Mouse (Mus musculus) MEL (cell line): ENCODE data around the gene Lpcat1. TPM values are rescaled to one million over a fixed set of nuclear protein-coding genes. Genes with fewer than 3 reads are reported as not detected.

Experiments
- DNase-seq: peaks from one replicate; pipeline ENCODE4 v3.0.0; 2011; ENCODE audit warnings: low read depth, low spot score
- H3K27ac ChIP-seq: 2 replicates; pipeline ENCODE4 v1.5.1; 2012; ENCODE audit warnings: low read depth, mild to moderate bottlenecking, control low read depth, low read length, moderate library complexity; ENCODE audit not compliant: control insufficient read depth
- H3K27me3 ChIP-seq, 2 experiments: fragments of 150-350 bp in 1 of 2; sonication (generic) in 1 of 2; 2 replicates each; pipeline ENCODE4 v1.6.1; 2012; ENCODE audit warnings: low read length in 2 of 2, mild to moderate bottlenecking in 2 of 2, improper control_type of control experiment in 1 of 2, moderate library complexity in 1 of 2; ENCODE audit not compliant: insufficient read depth in 2 of 2, control insufficient read depth in 1 of 2
- H3K36me3 ChIP-seq, 2 experiments: 2 replicates each; pipeline ENCODE4 v1.6.1; 2012 to 2014; ENCODE audit warnings: low read length in 2 of 2, improper control_type of control experiment in 1 of 2, inconsistent platforms in 1 of 2, mild to moderate bottlenecking in 1 of 2; ENCODE audit not compliant: insufficient read depth in 2 of 2, control insufficient read depth in 1 of 2
- H3K4me1 ChIP-seq, 2 experiments: fragments of 150-350 bp in 1 of 2; sonication (generic) in 1 of 2; 2 replicates each; pipeline ENCODE4 v1.6.1; 2012; ENCODE audit warnings: low read length in 2 of 2, improper control_type of control experiment in 1 of 2, mild to moderate bottlenecking in 1 of 2; ENCODE audit not compliant: insufficient read depth in 2 of 2, control insufficient read depth in 1 of 2
- H3K4me3 ChIP-seq, 2 experiments: fragments of 150-350 bp in 1 of 2; sonication (generic) in 1 of 2; 2 replicates each; pipeline ENCODE4 v1.5.1; 2012; ENCODE audit warnings: low read depth in 2 of 2, low read length in 2 of 2, mild to moderate bottlenecking in 2 of 2, moderate library complexity in 2 of 2, control low read depth in 1 of 2, improper control_type of control experiment in 1 of 2; ENCODE audit not compliant: control insufficient read depth in 1 of 2, insufficient read depth in 1 of 2
- H3K79me2 ChIP-seq: 2 replicates; pipeline ENCODE4 v1.6.1; 2012; ENCODE audit warnings: mild to moderate bottlenecking, low read length, moderate library complexity; ENCODE audit not compliant: control insufficient read depth, poor library complexity, insufficient read depth
- H3K9ac ChIP-seq: 2 replicates; pipeline ENCODE4 v1.6.1; 2012; ENCODE audit warnings: low read depth, mild to moderate bottlenecking, control low read depth, low read length, moderate library complexity; ENCODE audit not compliant: control insufficient read depth, poor library complexity, severe bottlenecking
- H3K9me3 ChIP-seq: fragments of 150-350 bp; sonication (generic); replicated peaks from 2 replicates; pipeline ENCODE4 v1.6.1; 2012; ENCODE audit warnings: mild to moderate bottlenecking, low read length, improper control_type of control experiment, moderate library complexity; ENCODE audit not compliant: insufficient read depth
- BHLHE40 ChIP-seq: IDR thresholded peaks from 2 replicates; pipeline ENCODE4 v1.6.1; 2012; ENCODE audit warnings: low read depth, mild to moderate bottlenecking, inconsistent platforms, low read length, improper control_type of control experiment, borderline replicate concordance
- E2F4 ChIP-seq: IDR thresholded peaks from 2 replicates; pipeline ENCODE4 v1.6.1; 2011; ENCODE audit warnings: low read depth, low read length, improper control_type of control experiment, borderline replicate concordance
- EP300 ChIP-seq, 2 experiments: IDR thresholded peaks; 2 replicates each; pipeline ENCODE4 v1.6.1; 2011; ENCODE audit warnings: improper control_type of control experiment in 2 of 2, low read length in 2 of 2, low read depth in 1 of 2, mild to moderate bottlenecking in 1 of 2
- ETS1 ChIP-seq: IDR thresholded peaks from 2 replicates; pipeline ENCODE4 v1.6.1; 2012; ENCODE audit warnings: low read depth, mild to moderate bottlenecking, inconsistent platforms, low read length, improper control_type of control experiment, moderate library complexity
- KAT2A ChIP-seq: conservative IDR thresholded peaks from 2 replicates; pipeline ENCODE4 v1.6.1; 2012; ENCODE audit warnings: low read depth, low read length, improper control_type of control experiment, inconsistent platforms
- MEF2A ChIP-seq: IDR thresholded peaks from 2 replicates; pipeline ENCODE4 v1.6.1; 2014; ENCODE audit warnings: low read depth, mild to moderate bottlenecking, inconsistent platforms, low read length, improper control_type of control experiment; ENCODE audit not compliant: poor library complexity, insufficient replicate concordance, severe bottlenecking; ENCODE audit errors: extremely low read depth
- MYB ChIP-seq: IDR thresholded peaks from 2 replicates; pipeline ENCODE4 v1.6.1; 2011; ENCODE audit warnings: mild to moderate bottlenecking, low read depth, low read length, improper control_type of control experiment
- NELFE ChIP-seq: IDR thresholded peaks from 2 replicates; pipeline ENCODE4 v1.6.1; 2011; ENCODE audit warnings: low read depth, low read length, improper control_type of control experiment
- POLR2A ChIP-seq, 2 experiments: IDR thresholded peaks; 2 replicates each; pipeline ENCODE4 v1.6.1; 2011 to 2012; ENCODE audit warnings: low read length in 2 of 2, mild to moderate bottlenecking in 2 of 2, control low read depth in 1 of 2, improper control_type of control experiment in 1 of 2, low read depth in 1 of 2, moderate library complexity in 1 of 2; ENCODE audit not compliant: control insufficient read depth in 1 of 2, insufficient read depth in 1 of 2, poor library complexity in 1 of 2
- POLR2AphosphoS5 ChIP-seq: IDR thresholded peaks from 2 replicates; pipeline ENCODE4 v1.6.1; 2012; ENCODE audit warnings: low read depth, borderline replicate concordance, mild to moderate bottlenecking, inconsistent platforms, low read length, moderate library complexity, mixed read lengths
- RAD21 ChIP-seq: IDR thresholded peaks from 2 replicates; pipeline ENCODE4 v1.6.1; 2011; ENCODE audit warnings: mild to moderate bottlenecking, low read depth, low read length, improper control_type of control experiment
- RCOR1 ChIP-seq: IDR thresholded peaks from 2 replicates; pipeline ENCODE4 v1.6.1; 2012; ENCODE audit warnings: low read depth, mild to moderate bottlenecking, inconsistent platforms, low read length, improper control_type of control experiment
- SIN3A ChIP-seq: IDR thresholded peaks from 2 replicates; pipeline ENCODE4 v1.6.1; 2012; ENCODE audit warnings: low read length, improper control_type of control experiment, inconsistent platforms
- SMC3 ChIP-seq: IDR thresholded peaks from 2 replicates; pipeline ENCODE4 v1.6.1; 2011; ENCODE audit warnings: low read depth, low read length, improper control_type of control experiment
- TAL1 ChIP-seq: IDR thresholded peaks from 2 replicates; pipeline ENCODE4 v1.6.1; 2012; ENCODE audit warnings: mild to moderate bottlenecking, inconsistent platforms, low read length, moderate library complexity, mixed read lengths
- TCF12 ChIP-seq: IDR thresholded peaks from 2 replicates; pipeline ENCODE4 v1.6.1; 2014; ENCODE audit warnings: low read depth, mild to moderate bottlenecking, inconsistent platforms, low read length, improper control_type of control experiment, moderate library complexity
- UBTF ChIP-seq: IDR thresholded peaks from 2 replicates; pipeline ENCODE4 v1.6.1; 2012; ENCODE audit warnings: low read depth, mild to moderate bottlenecking, inconsistent platforms, low read length, improper control_type of control experiment, moderate library complexity, borderline replicate concordance; ENCODE audit not compliant: insufficient read depth
- USF1 ChIP-seq: IDR thresholded peaks from 2 replicates; pipeline ENCODE4 v1.6.1; 2014; ENCODE audit warnings: low read depth, mild to moderate bottlenecking, inconsistent platforms, low read length, improper control_type of control experiment, moderate library complexity
- ZKSCAN1 ChIP-seq: IDR thresholded peaks from 2 replicates; pipeline ENCODE4 v1.6.1; 2012; ENCODE audit warnings: low read depth, mild to moderate bottlenecking, inconsistent platforms, low read length, improper control_type of control experiment, moderate library complexity
- ZMIZ1 ChIP-seq: IDR thresholded peaks from 2 replicates; pipeline ENCODE4 v1.6.1; 2012; ENCODE audit warnings: low read depth, mild to moderate bottlenecking, inconsistent platforms, low read length, improper control_type of control experiment, moderate library complexity
- polyA plus RNA-seq, 2 experiments: library from polyadenylated mRNA; stranded (reverse) in 1 of 2; unstranded in 1 of 2; fragments of >175 nt in 1 of 2; fragments of >200 nt in 1 of 2; gene quantifications; 2 replicates each; pipeline versions ENCODE4 v1.2.1 to v1.2.4; 2012; ENCODE audit warnings: low replicate concordance in 2 of 2, low read depth in 1 of 2; ENCODE audit not compliant: insufficient read length in 2 of 2, insufficient read depth in 1 of 2, missing spikeins in 1 of 2
- total RNA-seq: library from RNA; depleted of rRNA; stranded (reverse); fragments of 300-350 nt; gene quantifications from 2 replicates; pipeline ENCODE4 v1.2.3, GENCODE M21; 2012

The Lpcat1 gene
- total and polyA plus RNA-seq, 3 experiments: 31.5 to 38.8 TPM; not detected in 1

- TF ChIP-seq ZMIZ1: no peak
- TF ChIP-seq SIN3A: peak; percentile 52
- TF ChIP-seq RCOR1: peak; percentile 95
- 0 out of 2 replicates have a peak, but pooled peaks have one; percentile 52 for TF ChIP-seq MYB
- no peak for TF ChIP-seq POLR2AphosphoS5
- no peak for TF ChIP-seq RAD21
- TF ChIP-seq POLR2A (IDR thresholded peaks at IDR 0.05; ENCODE audit: control insufficient read depth in 1 of 2, insufficient read depth in 1 of 2, low read depth in 1 of 2, low read length in 2 of 2, poor library complexity in 1 of 2): no peak
- TF ChIP-seq EP300 (IDR thresholded peaks at IDR 0.05; ENCODE audit: low read depth in 1 of 2, low read length in 2 of 2): peak; percentile 88 to 94
- no peak for TF ChIP-seq KAT2A
- TF ChIP-seq E2F4: no peak
- TF ChIP-seq TAL1: peak; percentile 65
- TF ChIP-seq MEF2A: no peak
- TF ChIP-seq TCF12: peak; percentile 81
- no peak for TF ChIP-seq SMC3
- peak; percentile 60; the same call in 1 of the 2 replicates for TF ChIP-seq USF1
- TF ChIP-seq NELFE: no peak
Observed at GRCm38 (mm10) chr13:73459189-73459850, 7.7 kb upstream of the Lpcat1 start (continued).

GRCm38 (mm10) chr13:73461551-73461950, 5.4 kb upstream of the Lpcat1 start:
- Histone ChIP-seq H3K9ac (no peak overlapping the region), H3K79me2 (no peaks in the 10 kb centered on the region), H3K36me3 (peaks cover 0 to 23% of the 10 kb centered on the region in 2 experiments; a peak in 2 of 4 replicates), H3K27ac (no peak overlapping the region), H3K9me3 (no peaks in the 10 kb centered on the region), H3K27me3 (no peaks in the 10 kb centered on the region), H3K4me1 (peaks cover 6 to 27% of the 10 kb centered on the region in 2 experiments; a peak in 3 of 4 replicates), H3K4me3 (no peak overlapping the region)
- peak; percentile 54 for DNase-seq
- TF ChIP-seq ETS1 (no peak), UBTF (no peak), POLR2AphosphoS5 (no peak), ZKSCAN1 (no peak), BHLHE40 (no peak), MYB (no peak)
